Mouse (Mus musculus) cortical plate, adult 2 months (tissue): ENCODE results near the gene Nup160. TPM values are rescaled to one million over a fixed set of nuclear protein-coding genes. Genes with fewer than 3 reads are reported as not detected.

Source experiments
- H3K27ac ChIP-seq: fragments of 200-500 bp; 2 replicates; pipeline ENCODE4 v1.5.1; 2012; ENCODE audit warnings: low read length, control low read depth, inconsistent platforms; ENCODE audit not compliant: insufficient read depth
- H3K4me1 ChIP-seq: fragments of 200-500 bp; 2 replicates; pipeline ENCODE4 v1.6.1; 2011; ENCODE audit warnings: low read length; ENCODE audit not compliant: control insufficient read depth, insufficient read depth
- H3K4me3 ChIP-seq: fragments of 200-500 bp; 2 replicates; pipeline ENCODE4 v1.5.1; 2011; ENCODE audit warnings: mild to moderate bottlenecking, low read length, control low read depth; ENCODE audit not compliant: insufficient read depth
- CTCF ChIP-seq: fragments of 200-500 bp; IDR thresholded peaks from 2 replicates; pipeline ENCODE4 v1.5.1; 2011; ENCODE audit warnings: mild to moderate bottlenecking, control low read depth, low read length; ENCODE audit not compliant: insufficient read depth; ENCODE audit errors: extremely low read depth
- POLR2A ChIP-seq: fragments of 200-500 bp; IDR thresholded peaks from 2 replicates; pipeline ENCODE4 v1.6.1; 2011; ENCODE audit warnings: mild to moderate bottlenecking, low read length, control low read depth; ENCODE audit not compliant: insufficient read depth; ENCODE audit errors: extremely low read depth
- polyA plus RNA-seq: library from polyadenylated mRNA; depleted of rRNA; stranded (reverse); fragments of >200 nt; gene quantifications from 2 replicates; pipeline ENCODE4 v1.2.3, GENCODE M21; 2012

Nup160 gene
- polyA plus RNA-seq, 1 experiment = 12.6 TPM

DNA sequence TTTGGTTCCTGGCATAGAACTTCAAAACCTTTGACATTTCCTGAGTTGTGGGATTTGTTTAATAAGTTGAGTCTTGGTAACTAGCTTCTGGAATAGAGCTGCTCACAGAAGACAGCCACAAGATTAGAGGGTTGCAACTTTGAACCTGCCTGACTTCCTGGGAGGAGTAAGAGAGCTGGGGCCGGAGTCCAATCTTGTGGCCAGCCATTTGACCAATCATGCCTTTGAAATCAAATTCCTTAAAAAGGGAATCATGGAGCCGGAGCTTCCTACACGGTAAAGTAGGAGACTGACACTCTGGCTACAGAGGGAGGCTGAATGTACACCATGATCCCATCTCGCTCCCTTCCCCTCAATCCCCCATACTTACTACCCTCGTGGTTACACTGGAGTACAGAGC is 62.9 kb downstream of the Nup160 start:
- no peak overlapping the region for H3K4me3 ChIP-seq
- no peaks in the 10 kb centered on the region for H3K4me1 ChIP-seq
- no peak for TF ChIP-seq POLR2A
- TF ChIP-seq CTCF = no peak

DNA sequence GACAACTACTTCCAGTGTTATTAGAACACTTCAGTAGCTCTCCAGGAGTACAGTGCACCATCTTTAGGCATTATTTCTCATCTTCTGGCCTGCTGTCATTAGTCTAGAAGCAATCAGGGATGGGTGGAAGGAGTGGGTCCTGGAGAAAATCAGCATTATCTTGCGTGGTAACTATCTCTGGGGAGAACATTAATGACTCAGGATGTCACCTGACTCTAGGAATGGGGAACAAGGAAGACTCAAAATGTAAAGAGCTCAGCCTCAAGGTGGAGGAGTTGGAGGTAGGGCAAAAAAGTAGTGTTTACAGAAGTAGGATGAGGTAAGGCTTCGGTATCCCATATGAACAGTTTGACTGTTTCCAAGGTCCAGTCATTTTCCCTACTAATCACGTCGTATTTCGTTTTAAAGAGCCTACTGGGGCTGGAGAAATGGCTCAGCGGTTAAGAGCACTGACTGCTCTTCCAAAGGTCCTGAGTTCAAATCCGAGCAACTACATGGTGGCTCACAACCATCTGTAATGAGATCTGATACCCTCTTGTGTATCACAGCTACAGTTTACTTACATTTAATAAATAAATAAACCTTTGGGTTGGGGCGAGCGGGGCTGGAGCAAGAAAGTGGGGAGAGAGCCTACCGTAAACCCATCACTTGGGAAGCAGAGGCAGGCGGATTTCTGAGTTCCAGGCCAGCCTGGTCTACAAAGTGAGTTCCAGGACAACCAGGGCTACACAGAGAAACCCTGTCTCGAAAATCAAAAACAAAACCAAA is 67.5 kb downstream of the Nup160 start:
- Histone ChIP-seq H3K4me1 (peaks cover 2% of the 10 kb centered on the region), H3K27ac (peak overlapping the region; percentile 32), H3K4me3 (peak overlapping the region; percentile 9)
- TF ChIP-seq POLR2A (no peak), CTCF (no peak)

More for the DNA sequence above, 62.9 kb downstream of the Nup160 start:
- H3K27ac ChIP-seq = no peak overlapping the region

DNA sequence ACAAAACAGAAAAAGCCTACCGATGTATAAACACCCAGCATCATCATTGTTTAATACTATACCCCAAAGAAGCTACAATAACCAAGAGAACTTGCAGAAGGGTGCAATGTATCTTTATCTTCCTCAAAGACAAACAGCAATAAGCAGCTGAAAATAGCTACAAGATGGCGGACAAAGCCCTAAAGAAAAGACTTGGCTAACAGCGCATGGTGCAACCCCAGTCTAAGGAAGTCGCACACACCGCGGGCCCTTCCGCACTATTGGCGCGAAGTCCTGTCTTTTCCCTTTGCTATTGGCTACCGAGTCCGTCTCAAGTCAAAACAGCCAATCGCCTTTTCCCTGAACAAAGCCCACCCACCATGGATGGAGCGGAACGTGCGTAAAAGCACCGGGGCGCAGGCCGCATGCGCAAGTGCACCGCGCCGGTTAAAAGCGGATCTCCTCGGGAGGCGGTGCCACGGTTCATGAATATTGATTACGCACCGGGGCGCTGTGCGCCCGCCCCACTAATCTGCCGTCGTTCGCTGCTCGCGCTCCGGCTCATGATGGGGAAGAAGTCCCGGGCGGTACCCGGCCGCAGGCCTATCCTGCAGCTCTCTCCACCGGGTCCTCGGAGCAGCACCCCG is 68.2 kb downstream of the Nup160 start, which contains the start of gene Fnbp4:
Fnbp4 (plus strand) TSS at position 318 of the 626 bp plus-strand sequence.
- TF ChIP-seq POLR2A (peak; percentile 89), CTCF (no peak)
- H3K27ac ChIP-seq = peak within 1 kb of the TSS; percentile 71
- H3K4me3 ChIP-seq = peak within 1 kb of the TSS; percentile 94
- peaks cover 3% of the 10 kb centered on the region for H3K4me1 ChIP-seq

DNA sequence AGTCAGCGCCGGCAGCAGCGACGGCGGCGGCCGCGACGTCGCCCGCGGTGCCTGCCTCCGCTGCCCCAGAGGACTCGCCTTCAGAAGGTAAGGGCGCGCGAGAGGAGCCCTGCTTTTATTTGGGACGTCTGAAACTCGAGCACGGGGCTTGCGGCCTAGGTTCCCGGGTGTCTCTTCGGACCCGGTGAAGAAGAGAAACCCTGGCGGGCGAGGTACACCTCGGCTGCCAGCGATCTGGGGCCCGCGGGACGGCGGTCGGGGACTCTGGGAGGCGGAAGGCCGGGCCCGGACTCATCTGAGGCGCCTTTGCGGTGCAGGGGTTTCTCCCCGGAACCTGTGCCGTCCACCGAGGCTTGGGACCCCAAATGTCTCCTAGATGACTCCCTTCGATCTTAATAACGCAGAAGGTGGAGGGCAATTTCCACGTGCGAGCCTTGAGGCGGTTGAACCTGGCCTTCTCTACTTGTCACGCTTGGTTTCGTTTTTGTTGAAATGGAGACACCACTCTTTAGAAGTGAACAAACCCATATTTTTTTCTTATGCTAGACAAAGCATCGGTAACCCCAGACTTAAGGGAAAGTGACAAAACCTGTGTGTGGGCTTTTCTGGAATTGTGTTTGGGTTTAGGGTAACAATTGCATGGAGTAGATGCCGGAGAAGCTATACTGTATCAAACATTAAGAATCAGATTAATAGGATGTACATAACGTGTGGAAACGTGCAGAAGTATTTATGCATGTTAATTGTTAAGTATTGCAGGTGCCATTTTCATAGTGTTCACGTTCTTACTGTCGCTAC is 68.9 kb downstream of the Nup160 start:
- H3K27ac ChIP-seq = peak overlapping the region; percentile 71
- H3K4me1 ChIP-seq = peaks cover 3% of the 10 kb centered on the region
- no peak for TF ChIP-seq POLR2A
- TF ChIP-seq CTCF = no peak
- H3K4me3 ChIP-seq = peak overlapping the region; percentile 94

DNA sequence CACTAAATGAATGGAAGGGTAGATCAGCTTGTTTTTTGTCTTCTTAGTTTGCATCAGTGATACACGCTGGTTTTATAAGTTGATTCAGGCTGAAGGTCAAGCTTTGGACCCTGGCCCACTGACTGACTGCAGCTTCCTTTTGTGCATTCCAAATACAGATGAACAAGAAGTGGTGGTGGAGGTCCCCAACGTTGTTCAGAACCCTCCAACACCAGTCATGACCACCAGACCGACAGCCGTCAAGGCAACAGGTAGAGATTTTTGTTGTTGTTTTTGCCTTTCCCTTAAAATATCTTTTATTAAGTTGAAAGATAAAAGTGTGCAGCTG is 69.5 kb downstream of the Nup160 start:
- TF ChIP-seq POLR2A (no peak), CTCF (no peak)
- peaks cover 3% of the 10 kb centered on the region for H3K4me1 ChIP-seq
- no peak overlapping the region for H3K27ac ChIP-seq
- peak overlapping the region; percentile 94 for H3K4me3 ChIP-seq

DNA sequence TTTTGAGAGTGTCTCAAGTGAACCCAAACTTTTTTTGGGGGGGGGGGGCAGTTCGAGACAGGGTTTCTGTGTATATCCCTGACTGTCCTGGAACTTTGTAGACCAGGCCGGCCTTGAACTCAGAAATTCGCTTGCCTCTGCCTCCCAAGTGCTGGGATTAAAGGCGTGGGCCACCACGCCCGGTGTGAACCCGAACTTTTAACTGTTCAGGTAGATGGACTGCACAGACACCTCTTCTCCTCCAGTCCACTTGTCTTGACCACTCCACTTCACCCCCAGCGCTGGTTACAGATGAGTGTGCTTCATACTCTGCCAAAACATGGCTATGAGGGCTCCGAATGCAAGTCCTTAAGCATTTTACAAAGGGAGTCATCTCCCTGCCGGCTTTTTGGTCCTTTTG is 70.1 kb downstream of the Nup160 start:
- H3K4me1 ChIP-seq = peaks cover 3% of the 10 kb centered on the region
- H3K27ac ChIP-seq = no peak overlapping the region
- TF ChIP-seq CTCF (no peak), POLR2A (no peak)
- H3K4me3 ChIP-seq = no peak overlapping the region

DNA sequence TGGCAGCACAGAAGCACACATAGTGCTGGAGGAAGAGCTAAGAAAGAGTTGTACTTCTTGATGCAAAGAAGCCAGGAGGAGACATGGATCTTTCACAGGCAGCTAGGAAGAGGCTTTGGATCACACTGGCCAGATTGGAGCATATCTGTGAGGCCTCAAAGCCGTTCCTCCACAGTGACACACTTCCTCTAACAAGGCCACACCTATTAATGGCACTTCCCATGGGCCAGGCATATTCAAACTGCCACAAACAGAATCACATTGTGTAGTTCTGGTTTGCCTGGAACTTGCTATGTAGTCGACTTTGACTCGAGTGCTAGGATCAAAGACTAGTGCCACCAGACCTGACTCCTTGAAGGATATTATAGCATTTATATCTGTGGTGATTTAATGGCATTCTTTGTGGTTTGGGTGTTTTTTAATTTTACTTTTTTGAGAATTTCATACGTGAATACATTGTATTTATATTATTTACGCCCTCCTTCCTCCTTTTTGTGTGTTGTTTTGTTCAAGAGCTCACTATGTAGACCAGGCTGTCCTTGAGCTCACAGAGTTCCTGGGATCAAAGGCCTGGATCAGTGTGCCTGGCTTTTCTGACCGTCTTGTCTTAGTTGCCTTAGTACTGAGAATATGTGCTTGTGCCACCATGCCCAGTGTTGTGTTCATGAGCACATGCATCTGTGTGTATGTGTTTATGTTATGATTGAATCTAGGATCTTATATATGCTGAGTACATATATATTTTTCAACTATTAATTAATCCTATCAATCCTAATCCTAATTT is 72.9 kb downstream of the Nup160 start:
- H3K4me1 ChIP-seq = peaks cover 3% of the 10 kb centered on the region
- TF ChIP-seq POLR2A (no peak), CTCF (no peak)

DNA sequence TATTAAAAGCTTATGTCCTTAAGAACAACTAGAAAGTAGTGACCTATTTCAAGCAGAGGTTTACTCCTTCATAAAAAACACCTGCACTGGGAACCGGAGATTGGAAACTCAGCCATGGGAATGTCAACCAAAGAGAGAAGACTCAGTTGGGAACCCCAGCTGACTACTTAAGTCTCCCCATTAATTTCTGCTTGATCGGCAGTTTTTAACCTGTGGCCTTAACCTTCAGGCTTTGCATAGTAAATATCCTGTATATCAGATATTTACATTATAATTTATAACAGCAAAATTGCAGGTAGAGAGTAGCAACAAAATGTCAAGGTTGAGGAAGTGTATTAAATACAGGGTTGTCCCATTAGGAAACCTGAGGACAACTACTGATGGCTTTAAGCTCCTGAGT is 76.5 kb downstream of the Nup160 start:
- Histone ChIP-seq H3K27ac (no peak overlapping the region), H3K4me1 (peaks cover 1% of the 10 kb centered on the region; the same call in 1 of the 2 replicates), H3K4me3 (no peak overlapping the region)
- TF ChIP-seq CTCF = no peak
- no peak for TF ChIP-seq POLR2A

More for the DNA sequence above, 72.9 kb downstream of the Nup160 start:
- Histone ChIP-seq H3K4me3 (no peak overlapping the region), H3K27ac (no peak overlapping the region)

DNA sequence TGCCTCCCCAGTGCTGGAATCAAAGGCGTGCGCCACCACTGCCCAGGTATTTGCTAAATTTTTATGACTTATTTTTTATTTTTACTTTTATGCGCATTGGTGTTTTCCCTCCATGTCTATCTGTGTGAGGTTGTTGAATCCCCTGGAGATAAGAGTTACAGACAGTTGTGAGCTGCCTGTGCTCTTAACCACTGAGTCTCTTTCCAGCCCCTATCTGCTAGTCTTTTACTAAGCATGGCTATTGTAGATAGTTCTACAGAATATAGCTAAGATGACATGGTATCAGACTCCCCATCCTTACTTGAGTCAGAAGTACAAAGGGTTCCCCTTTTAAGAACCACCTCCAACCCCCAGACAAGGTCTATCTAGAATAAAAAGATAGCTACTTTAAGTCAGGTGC is 77.2 kb downstream of the Nup160 start:
- TF ChIP-seq CTCF = no peak
- no peak for TF ChIP-seq POLR2A
- Histone ChIP-seq H3K4me3 (no peak overlapping the region), H3K4me1 (peaks cover 1% of the 10 kb centered on the region; the same call in 1 of the 2 replicates), H3K27ac (no peak overlapping the region)
